Mouse (Mus musculus) neural tube, embryonic 15.5 days (tissue): Measurements from ENCODE around the gene Gosr1. TPM values are rescaled to one million over a fixed set of nuclear protein-coding genes. Genes with fewer than 3 reads are reported as not detected.

Source experiments
- ATAC-seq: fragments of 200-750 bp; cut with Nextera tagmentation; 2 replicates; pipeline ENCODE4 v1.8.0; 2017; ENCODE audit warnings: mild to moderate bottlenecking, moderate TSS enrichment, moderate library complexity; ENCODE audit not compliant: low FRiP score
- H3K27ac ChIP-seq: fragments of 300-500 bp; sonication (generic); replicated peaks from 2 replicates; pipeline ENCODE4 v1.5.1; 2015; ENCODE audit warnings: mild to moderate bottlenecking, inconsistent platforms
- H3K27me3 ChIP-seq: fragments of 300-500 bp; sonication (generic); replicated peaks from 2 replicates; pipeline ENCODE4 v1.6.1; 2015; ENCODE audit warnings: inconsistent platforms
- H3K36me3 ChIP-seq: fragments of 300-500 bp; sonication (generic); 2 replicates; pipeline ENCODE4 v1.6.1; 2015; ENCODE audit warnings: inconsistent platforms
- H3K4me1 ChIP-seq: fragments of 300-500 bp; sonication (generic); 2 replicates; pipeline ENCODE4 v1.6.1; 2015; ENCODE audit warnings: inconsistent platforms
- H3K4me2 ChIP-seq: fragments of 300-500 bp; sonication (generic); 2 replicates; pipeline ENCODE4 v1.6.1; 2015; ENCODE audit warnings: inconsistent platforms, mild to moderate bottlenecking, moderate library complexity
- H3K4me3 ChIP-seq: fragments of 300-500 bp; sonication (generic); replicated peaks from 2 replicates; pipeline ENCODE4 v1.5.1; 2015; ENCODE audit warnings: mild to moderate bottlenecking, inconsistent platforms
- H3K9ac ChIP-seq: fragments of 300-500 bp; sonication (generic); replicated peaks from 2 replicates; pipeline ENCODE4 v1.6.1; 2015; ENCODE audit warnings: mild to moderate bottlenecking, inconsistent platforms
- H3K9me3 ChIP-seq: fragments of 300-500 bp; sonication (generic); replicated peaks from 2 replicates; pipeline ENCODE4 v1.6.1; 2016; ENCODE audit warnings: inconsistent platforms
- WGBS: fragments of 180-500 bp; shearing (Covaris S2); methylation state at CpG from one replicate; pipeline ENCODE4 v1.1.7; 2015; ENCODE audit warnings: mixed read lengths; 5-methylcytosine and 5-hydroxymethylcytosine counted together
- polyA plus RNA-seq: library from polyadenylated mRNA; unstranded; fragments of >200 nt; fragmentation: Nextera tagmentation; extraction: Ambion mirVana; gene quantifications from 2 replicates; pipeline ENCODE4 v1.2.1, GENCODE M21; 2015

Gosr1 gene
- polyA plus RNA-seq, 1 experiment from 2014 or later = 23.1 TPM

GRCm38 (mm10) chr11:76775533-76775932, 12.2 kb upstream of the Gosr1 start:
- H3K4me2 ChIP-seq = no peak overlapping the region
- H3K4me1 ChIP-seq = no peaks in the 10 kb centered on the region
- no peak overlapping the region for H3K27ac ChIP-seq
- H3K4me3 ChIP-seq = no peak overlapping the region
- H3K9ac ChIP-seq = no peak overlapping the region
- peaks cover 16% of the 10 kb centered on the region for H3K36me3 ChIP-seq
- H3K9me3 ChIP-seq = no peaks in the 10 kb centered on the region
- no peak for ATAC-seq
- H3K27me3 ChIP-seq = no peaks in the 10 kb centered on the region
- 87% methylated on average over 8 of the region's 8 CpGs for WGBS

DNA sequence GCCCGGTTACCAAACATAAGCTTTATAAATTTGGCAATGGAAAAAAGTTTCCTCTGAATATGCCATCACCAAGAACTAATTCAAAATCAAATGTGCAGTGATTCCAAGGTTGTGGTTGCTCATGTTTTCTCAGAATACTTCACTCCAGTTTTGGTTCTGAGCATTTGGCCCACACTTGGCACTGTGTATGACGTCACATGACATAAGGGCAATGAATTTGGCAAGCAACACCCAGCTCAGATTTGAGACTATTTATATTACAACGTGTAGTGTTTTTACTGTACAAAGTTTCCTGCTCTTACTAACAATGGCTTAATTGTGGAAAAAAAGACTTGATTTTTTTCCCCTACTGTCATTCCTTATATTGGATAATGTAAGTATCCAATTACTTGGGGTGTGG, 10.4 kb upstream of the Gosr1 start:
- H3K27ac ChIP-seq = no peak overlapping the region
- no peak for ATAC-seq

GRCm38 (mm10) chr11:76770566-76770965, 7.2 kb upstream of the Gosr1 start:
- Histone ChIP-seq H3K9ac (no peak overlapping the region), H3K4me2 (no peak overlapping the region), H3K36me3 (no peaks in the 10 kb centered on the region), H3K9me3 (no peaks in the 10 kb centered on the region), H3K27me3 (no peaks in the 10 kb centered on the region), H3K4me3 (no peak overlapping the region), H3K27ac (no peak overlapping the region), H3K4me1 (no peaks in the 10 kb centered on the region)
- ATAC-seq = no peak
- WGBS = 91% methylated on average over 5 of the region's 5 CpGs

More for the DNA sequence above, 10.4 kb upstream of the Gosr1 start:
- no peaks in the 10 kb centered on the region for H3K4me1 ChIP-seq
- H3K9ac ChIP-seq = no peak overlapping the region
- H3K9me3 ChIP-seq = no peaks in the 10 kb centered on the region
- no peak overlapping the region for H3K4me2 ChIP-seq
- H3K36me3 ChIP-seq = no peaks in the 10 kb centered on the region
- WGBS = 76% methylated on average over 3 of the region's 3 CpGs
- no peaks in the 10 kb centered on the region for H3K27me3 ChIP-seq
- H3K4me3 ChIP-seq = no peak overlapping the region

GRCm38 (mm10) chr11:76763741-76764122, 353 bp upstream of the Gosr1 start:
- Histone ChIP-seq H3K4me1 (peaks cover 11% of the 10 kb centered on the region), H3K9ac (no peak overlapping the region), H3K27ac (no peak overlapping the region), H3K36me3 (peaks cover 18% of the 10 kb centered on the region), H3K9me3 (no peaks in the 10 kb centered on the region), H3K27me3 (peaks cover 6% of the 10 kb centered on the region), H3K4me3 (peak overlapping the region; percentile 92; the same call in 1 of the 2 replicates), H3K4me2 (peak overlapping the region; percentile 72)
- 13% methylated on average over 4 of the region's 4 CpGs for WGBS
- ATAC-seq = no peak; the same call in 1 of the 2 replicates

DNA sequence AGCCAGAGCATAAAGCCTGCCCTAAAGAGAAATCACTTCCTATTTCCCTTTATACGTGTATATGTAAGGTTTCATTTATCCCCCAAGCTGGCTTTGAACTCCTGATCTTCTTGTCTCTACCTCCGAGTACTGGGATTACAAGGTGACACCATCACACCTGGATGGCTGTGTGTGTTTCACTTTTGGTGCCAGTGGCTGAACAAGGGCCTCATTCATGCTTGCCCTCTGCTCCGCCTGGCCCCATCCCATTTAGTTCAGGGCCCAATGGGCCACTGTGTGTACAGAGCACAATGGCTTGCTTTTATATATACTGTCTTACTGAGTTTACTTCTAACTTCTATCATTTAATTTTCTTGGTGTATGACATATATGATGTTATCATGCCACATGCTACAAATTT, 11.1 kb downstream of the Gosr1 start:
- no peaks in the 10 kb centered on the region for H3K4me1 ChIP-seq
- no peak overlapping the region for H3K27ac ChIP-seq
- H3K27me3 ChIP-seq = no peaks in the 10 kb centered on the region
- H3K36me3 ChIP-seq = peaks cover 72% of the 10 kb centered on the region
- no peak overlapping the region for H3K4me3 ChIP-seq
- H3K4me2 ChIP-seq = no peak overlapping the region
- H3K9ac ChIP-seq = no peak overlapping the region
- H3K9me3 ChIP-seq = no peaks in the 10 kb centered on the region
- no peak for ATAC-seq
- 94% methylated on average over 3 of the region's 3 CpGs for WGBS

DNA sequence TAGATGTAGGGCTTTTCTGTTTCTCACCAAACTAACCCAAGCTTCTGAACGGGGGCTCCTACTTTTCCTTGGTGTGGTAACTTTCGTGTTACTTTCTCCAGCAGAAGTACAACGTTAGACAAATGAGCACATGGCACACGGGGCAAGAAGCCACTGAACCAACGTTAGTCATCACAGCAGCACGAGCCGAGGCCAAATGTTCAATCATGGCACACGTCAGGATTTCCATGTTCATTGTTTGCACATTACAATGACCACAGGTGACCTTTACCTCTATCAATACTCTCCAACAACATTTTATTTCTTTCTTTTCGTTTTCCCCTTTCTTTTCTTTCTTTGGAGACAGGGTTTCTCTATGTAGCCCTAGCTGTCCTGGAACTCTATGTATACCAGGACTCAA, 14.6 kb downstream of the Gosr1 start:
- peaks cover 73% of the 10 kb centered on the region for H3K36me3 ChIP-seq
- H3K4me1 ChIP-seq = no peaks in the 10 kb centered on the region
- H3K4me3 ChIP-seq = no peak overlapping the region
- H3K9me3 ChIP-seq = no peaks in the 10 kb centered on the region
- H3K27me3 ChIP-seq = no peaks in the 10 kb centered on the region
- no peak for ATAC-seq
- WGBS = 93% methylated on average over 9 of the region's 9 CpGs
- H3K4me2 ChIP-seq = no peak overlapping the region
- no peak overlapping the region for H3K27ac ChIP-seq
- no peak overlapping the region for H3K9ac ChIP-seq

- H3K9ac ChIP-seq = no peak overlapping the region
- H3K27ac ChIP-seq = no peak overlapping the region
- H3K4me1 ChIP-seq = no peaks in the 10 kb centered on the region
- H3K4me2 ChIP-seq = no peak overlapping the region
- no peaks in the 10 kb centered on the region for H3K9me3 ChIP-seq
- no peaks in the 10 kb centered on the region for H3K27me3 ChIP-seq
- ATAC-seq = no peak
- 100% methylated on average over 1 of the region's 1 CpGs for WGBS
- peaks cover 60% of the 10 kb centered on the region for H3K36me3 ChIP-seq
- H3K4me3 ChIP-seq = no peak overlapping the region
Observed at GRCm38 (mm10) chr11:76745921-76746320, 17.5 kb downstream of the Gosr1 start.

DNA sequence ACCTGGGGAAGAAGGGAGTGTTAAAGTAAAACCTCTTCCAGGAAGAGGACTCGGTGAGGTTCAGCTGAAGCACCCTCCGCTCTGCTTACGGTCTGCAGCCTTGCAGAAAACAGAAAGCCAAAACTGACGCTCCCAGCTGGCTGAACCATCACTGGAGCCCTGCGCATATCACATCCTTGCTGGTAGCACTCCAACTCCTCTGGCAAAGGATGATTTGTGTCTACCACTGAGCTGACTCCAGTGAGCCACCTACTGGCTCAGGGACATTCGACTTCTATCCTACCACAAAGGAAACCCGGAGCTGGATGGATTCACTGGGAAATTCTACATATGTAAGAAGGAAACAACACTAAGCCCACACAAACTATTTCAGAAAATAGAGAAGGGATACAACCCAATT, 18.8 kb downstream of the Gosr1 start:
- Histone ChIP-seq H3K9me3 (no peaks in the 10 kb centered on the region), H3K27me3 (no peaks in the 10 kb centered on the region), H3K4me1 (no peaks in the 10 kb centered on the region), H3K9ac (no peak overlapping the region), H3K36me3 (peaks cover 47% of the 10 kb centered on the region), H3K27ac (no peak overlapping the region), H3K4me2 (no peak overlapping the region), H3K4me3 (no peak overlapping the region)
- ATAC-seq = no peak
- WGBS = 68% methylated on average over 7 of the region's 7 CpGs

DNA sequence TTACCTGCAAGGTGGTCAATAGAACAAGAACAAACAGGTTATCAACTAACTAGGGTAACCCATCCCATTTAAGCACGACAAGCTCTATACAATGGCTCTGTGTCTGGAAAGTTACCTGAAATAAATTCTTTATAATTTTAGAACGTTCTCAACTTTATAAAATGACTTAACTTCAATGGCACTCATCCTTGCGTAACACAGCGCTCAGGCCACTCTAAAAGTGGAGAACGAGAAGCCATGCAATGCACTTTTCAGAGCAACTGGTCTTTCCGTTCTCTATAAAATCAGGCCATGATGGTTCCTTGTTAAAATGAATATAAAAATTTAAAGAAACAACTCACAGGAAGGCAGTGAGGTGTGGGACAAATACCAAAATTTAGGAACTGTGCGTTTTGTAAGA, 20.9 kb downstream of the Gosr1 start:
- 97% methylated on average over 7 of the region's 7 CpGs for WGBS
- no peak overlapping the region for H3K27ac ChIP-seq
- no peaks in the 10 kb centered on the region for H3K27me3 ChIP-seq
- no peak for ATAC-seq
- no peak overlapping the region for H3K4me3 ChIP-seq
- no peaks in the 10 kb centered on the region for H3K9me3 ChIP-seq
- no peak overlapping the region for H3K4me2 ChIP-seq
- peaks cover 31% of the 10 kb centered on the region for H3K36me3 ChIP-seq
- H3K9ac ChIP-seq = no peak overlapping the region
- H3K4me1 ChIP-seq = no peaks in the 10 kb centered on the region

- no peak overlapping the region for H3K27ac ChIP-seq
- H3K9ac ChIP-seq = no peak overlapping the region
- no peak for ATAC-seq
- WGBS = 65% methylated on average over 6 of the region's 6 CpGs
- H3K9me3 ChIP-seq = no peaks in the 10 kb centered on the region
- H3K4me2 ChIP-seq = no peak overlapping the region
- H3K4me1 ChIP-seq = no peaks in the 10 kb centered on the region
- H3K4me3 ChIP-seq = no peak overlapping the region
- H3K27me3 ChIP-seq = no peaks in the 10 kb centered on the region
- peaks cover 24% of the 10 kb centered on the region for H3K36me3 ChIP-seq
Observed at GRCm38 (mm10) chr11:76739125-76739524, 24.3 kb downstream of the Gosr1 start.

- H3K4me3 ChIP-seq = no peak overlapping the region
- H3K9me3 ChIP-seq = no peaks in the 10 kb centered on the region
- 79% methylated on average over 4 of the region's 4 CpGs for WGBS
- no peaks in the 10 kb centered on the region for H3K27me3 ChIP-seq
- no peaks in the 10 kb centered on the region for H3K4me1 ChIP-seq
- no peak for ATAC-seq
- H3K9ac ChIP-seq = no peak overlapping the region
- peaks cover 36% of the 10 kb centered on the region for H3K36me3 ChIP-seq
- H3K27ac ChIP-seq = no peak overlapping the region
- H3K4me2 ChIP-seq = no peak overlapping the region
Observed at GRCm38 (mm10) chr11:76735753-76736324, 27.5 kb downstream of the Gosr1 start.

- H3K9ac ChIP-seq = no peak overlapping the region
- H3K4me2 ChIP-seq = no peak overlapping the region
- WGBS = 32% methylated on average over 3 of the region's 3 CpGs
- H3K27ac ChIP-seq = no peak overlapping the region
- H3K9me3 ChIP-seq = no peaks in the 10 kb centered on the region
- peaks cover 44% of the 10 kb centered on the region for H3K36me3 ChIP-seq
- H3K27me3 ChIP-seq = no peaks in the 10 kb centered on the region
- no peak overlapping the region for H3K4me3 ChIP-seq
- ATAC-seq = no peak
- no peaks in the 10 kb centered on the region for H3K4me1 ChIP-seq
Observed at GRCm38 (mm10) chr11:76734560-76734959, 28.8 kb downstream of the Gosr1 start.

DNA sequence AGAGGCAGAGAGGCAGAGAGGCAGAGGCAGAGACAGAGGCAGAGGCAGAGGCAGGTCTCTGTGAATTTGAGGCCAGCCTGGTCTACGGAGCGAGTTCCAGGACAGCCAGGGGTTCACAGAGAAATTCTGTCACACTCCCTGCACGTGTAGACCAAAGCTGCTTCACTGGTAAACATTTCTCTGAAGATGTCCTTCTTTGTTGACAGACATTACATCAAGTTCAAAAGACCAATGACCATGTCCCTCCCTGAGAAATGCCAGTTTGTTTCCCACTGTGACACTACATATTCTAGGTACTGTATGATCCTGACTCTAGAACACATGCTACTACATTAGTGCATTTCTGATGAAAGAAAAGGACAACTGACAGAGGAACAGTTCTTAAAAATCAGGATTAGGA, 32.7 kb downstream of the Gosr1 start:
- Histone ChIP-seq H3K4me1 (no peaks in the 10 kb centered on the region), H3K27me3 (no peaks in the 10 kb centered on the region), H3K4me2 (no peak overlapping the region), H3K9ac (no peak overlapping the region), H3K9me3 (no peaks in the 10 kb centered on the region), H3K4me3 (no peak overlapping the region), H3K36me3 (peaks cover 59% of the 10 kb centered on the region), H3K27ac (no peak overlapping the region)
- WGBS = 88% methylated on average over 3 of the region's 3 CpGs
- ATAC-seq = no peak
